Mouse (Mus musculus): ENCODE measurements around the gene Apon. TPM values are rescaled to one million over a fixed set of nuclear protein-coding genes. Genes with fewer than 3 reads are reported as not detected.
A peak's percentile ranks its signal among the peaks of the same experiment; 100 is the strongest.

Apon gene
- polyA plus RNA-seq, 1 experiment from 2014 or later = 0.19 TPM

GRCm38 (mm10) chr10:128230582-128230981 lies 23.3 kb upstream of the Apon start:
- H3K4me2 ChIP-seq (replicated peaks) = no peak overlapping the region
- no peak overlapping the region for H3K27ac ChIP-seq
- H3K4me1 ChIP-seq (replicated peaks; ENCODE audit: control insufficient read depth, insufficient read depth, low read length) = 0 out of 2 replicates have a peak, but pooled peaks cover 7% of the 10 kb centered on the region
- no peaks in the 10 kb centered on the region for H3K27me3 ChIP-seq (ENCODE audit: control insufficient read depth, insufficient read depth, low read length)
- 82% methylated on average over 12 of the region's 12 CpGs for WGBS
- H3K36me3 ChIP-seq (replicated peaks; ENCODE audit: control insufficient read depth, insufficient read depth) = no peaks in the 10 kb centered on the region
- H3K9ac ChIP-seq = no peak overlapping the region
- DNase-seq (ENCODE audit: low spot score) (no peak), ATAC-seq (ENCODE audit: low FRiP score) (no peak)
- H3K4me3 ChIP-seq (replicated peaks; ENCODE audit: low read length) = no peak overlapping the region
- no peaks in the 10 kb centered on the region for H3K9me3 ChIP-seq (ENCODE audit: control insufficient read depth, low read length)

DNA sequence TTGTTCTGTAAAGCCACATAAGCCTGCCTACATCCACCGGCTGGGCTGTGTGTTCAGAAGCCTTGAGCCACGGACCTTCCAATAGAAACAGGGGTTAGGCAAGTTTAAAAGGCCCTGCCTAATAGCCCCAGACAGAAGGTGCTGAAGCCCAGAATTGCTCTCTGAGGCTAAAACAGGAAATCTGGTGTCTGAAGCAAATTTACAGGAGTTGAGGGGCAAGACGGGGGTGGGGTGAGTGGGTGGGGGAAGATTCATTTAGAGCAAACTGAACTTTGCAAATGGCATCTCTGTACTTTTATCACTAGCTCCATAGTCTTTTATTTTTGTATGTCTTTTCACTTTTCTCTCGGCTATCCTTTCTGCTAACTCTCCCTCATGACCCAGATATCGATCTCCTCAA lies 22.8 kb upstream of the Apon start:
- no peak for ATAC-seq (ENCODE audit: low FRiP score)
- no peak overlapping the region for H3K27ac ChIP-seq
- no peaks in the 10 kb centered on the region for H3K9me3 ChIP-seq (ENCODE audit: control insufficient read depth, low read length)
- WGBS = 28% methylated on average over 5 of the region's 5 CpGs
- no peaks in the 10 kb centered on the region for H3K36me3 ChIP-seq (replicated peaks; ENCODE audit: control insufficient read depth, insufficient read depth)
- H3K9ac ChIP-seq = peak overlapping the region; percentile 61
- H3K4me3 ChIP-seq (replicated peaks; ENCODE audit: low read length) = peak overlapping the region; percentile 76
- H3K27me3 ChIP-seq (ENCODE audit: control insufficient read depth, insufficient read depth, low read length) = no peaks in the 10 kb centered on the region
- peak overlapping the region; percentile 60 for H3K4me2 ChIP-seq (replicated peaks)
- H3K4me1 ChIP-seq (replicated peaks; ENCODE audit: control insufficient read depth, insufficient read depth, low read length) = 0 out of 2 replicates have a peak, but pooled peaks cover 7% of the 10 kb centered on the region
- DNase-seq (ENCODE audit: low spot score) = no peak

GRCm38 (mm10) chr10:128231697-128232419 lies 22.0 kb upstream of the Apon start, which contains the start of gene Timeless:
Gene Timeless, plus strand, starts transcription at chr10:128232065.
- H3K9ac ChIP-seq = peak within 1 kb of the TSS; percentile 61
- peak within 1 kb of the TSS; percentile 86 for H3K27ac ChIP-seq
- no peaks in the 10 kb centered on the region for H3K9me3 ChIP-seq (ENCODE audit: control insufficient read depth, low read length)
- H3K4me1 ChIP-seq (replicated peaks; ENCODE audit: control insufficient read depth, insufficient read depth, low read length) = 0 out of 2 replicates have a peak, but pooled peaks cover 7% of the 10 kb centered on the region
- H3K4me3 ChIP-seq (replicated peaks; ENCODE audit: low read length) = peak within 1 kb of the TSS; percentile 76
- H3K36me3 ChIP-seq (replicated peaks; ENCODE audit: control insufficient read depth, insufficient read depth) = no peaks in the 10 kb centered on the region
- DNase-seq (ENCODE audit: low spot score) (peak; percentile 84), ATAC-seq (ENCODE audit: low FRiP score) (peak; percentile 93)
- H3K4me2 ChIP-seq (replicated peaks) = peak within 1 kb of the TSS; percentile 60
- no peaks in the 10 kb centered on the region for H3K27me3 ChIP-seq (ENCODE audit: control insufficient read depth, insufficient read depth, low read length)
- WGBS = under 1% methylated on average over 57 of the region's 58 CpGs

DNA sequence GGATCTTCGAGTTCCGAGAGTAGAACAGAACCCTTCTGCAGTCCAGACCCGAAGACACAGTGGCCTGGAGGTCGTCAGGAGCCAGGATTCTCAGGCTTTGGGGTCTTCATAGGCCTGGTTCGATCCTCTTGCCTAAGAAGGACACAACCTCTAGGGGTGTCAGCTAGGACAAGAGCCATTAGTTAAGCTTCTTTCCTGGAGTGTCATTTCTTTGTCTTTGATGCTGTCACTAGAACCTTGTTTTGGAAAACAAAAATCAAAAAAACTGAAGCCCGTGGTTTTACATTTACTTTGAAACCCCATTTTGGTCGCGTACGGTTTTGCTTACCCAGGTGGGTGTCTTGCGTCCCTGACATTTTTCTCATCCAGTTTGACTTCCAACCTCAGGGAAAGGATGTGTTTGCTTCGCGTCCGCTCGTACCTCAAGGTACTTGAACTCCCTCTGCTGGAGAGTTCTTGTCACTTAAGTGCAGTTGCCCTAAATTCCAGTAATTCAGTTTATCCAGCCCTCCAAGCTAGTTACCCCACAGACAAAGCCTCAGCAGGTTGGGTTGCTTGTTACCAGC lies 21.4 kb upstream of the Apon start:
- H3K4me2 ChIP-seq (replicated peaks) = peak overlapping the region; percentile 60
- H3K4me1 ChIP-seq (replicated peaks; ENCODE audit: control insufficient read depth, insufficient read depth, low read length) = 0 out of 2 replicates have a peak, but pooled peaks cover 7% of the 10 kb centered on the region
- peak overlapping the region; percentile 61 for H3K9ac ChIP-seq
- H3K9me3 ChIP-seq (ENCODE audit: control insufficient read depth, low read length) = no peaks in the 10 kb centered on the region
- ATAC-seq (ENCODE audit: low FRiP score) = no peak
- H3K27ac ChIP-seq = peak overlapping the region; percentile 86
- peak; percentile 80 for DNase-seq (ENCODE audit: low spot score)
- 1% methylated on average over 14 of the region's 14 CpGs for WGBS
- no peaks in the 10 kb centered on the region for H3K27me3 ChIP-seq (ENCODE audit: control insufficient read depth, insufficient read depth, low read length)
- no peaks in the 10 kb centered on the region for H3K36me3 ChIP-seq (replicated peaks; ENCODE audit: control insufficient read depth, insufficient read depth)
- peak overlapping the region; percentile 76 for H3K4me3 ChIP-seq (replicated peaks; ENCODE audit: low read length)

- DNase-seq (ENCODE audit: low spot score) = no peak
- H3K36me3 ChIP-seq (replicated peaks; ENCODE audit: control insufficient read depth, insufficient read depth) = 0 out of 2 replicates have a peak, but pooled peaks cover 3% of the 10 kb centered on the region
- 79% methylated on average over 4 of the region's 4 CpGs for WGBS
- H3K27ac ChIP-seq = no peak overlapping the region
- ATAC-seq (ENCODE audit: low FRiP score) = no peak
- no peak overlapping the region for H3K4me2 ChIP-seq (replicated peaks)
- H3K27me3 ChIP-seq (ENCODE audit: control insufficient read depth, insufficient read depth, low read length) = no peaks in the 10 kb centered on the region
- H3K4me1 ChIP-seq (replicated peaks; ENCODE audit: control insufficient read depth, insufficient read depth, low read length) = 0 out of 2 replicates have a peak, but pooled peaks cover 7% of the 10 kb centered on the region
- no peak overlapping the region for H3K9ac ChIP-seq
- no peaks in the 10 kb centered on the region for H3K9me3 ChIP-seq (ENCODE audit: control insufficient read depth, low read length)
- no peak overlapping the region for H3K4me3 ChIP-seq (replicated peaks; ENCODE audit: low read length)
Measured at GRCm38 (mm10) chr10:128236321-128236720, 17.6 kb upstream of the Apon start.

- no peak for ATAC-seq (ENCODE audit: low FRiP score)
- Histone ChIP-seq H3K9ac (no peak overlapping the region), H3K36me3 (replicated peaks; ENCODE audit: control insufficient read depth, insufficient read depth) (peaks cover 18% of the 10 kb centered on the region; the same call in 1 of the 2 replicates), H3K9me3 (ENCODE audit: control insufficient read depth, low read length) (no peaks in the 10 kb centered on the region), H3K4me1 (replicated peaks; ENCODE audit: control insufficient read depth, insufficient read depth, low read length) (0 out of 2 replicates have a peak, but pooled peaks cover 4% of the 10 kb centered on the region), H3K4me3 (replicated peaks; ENCODE audit: low read length) (no peak overlapping the region), H3K27ac (no peak overlapping the region), H3K27me3 (ENCODE audit: control insufficient read depth, insufficient read depth, low read length) (no peaks in the 10 kb centered on the region), H3K4me2 (replicated peaks) (no peak overlapping the region)
- DNase-seq (ENCODE audit: low spot score) = no peak
- 75% methylated on average over 15 of the region's 15 CpGs for WGBS
Measured at GRCm38 (mm10) chr10:128237807-128238480, 16.0 kb upstream of the Apon start.

DNA sequence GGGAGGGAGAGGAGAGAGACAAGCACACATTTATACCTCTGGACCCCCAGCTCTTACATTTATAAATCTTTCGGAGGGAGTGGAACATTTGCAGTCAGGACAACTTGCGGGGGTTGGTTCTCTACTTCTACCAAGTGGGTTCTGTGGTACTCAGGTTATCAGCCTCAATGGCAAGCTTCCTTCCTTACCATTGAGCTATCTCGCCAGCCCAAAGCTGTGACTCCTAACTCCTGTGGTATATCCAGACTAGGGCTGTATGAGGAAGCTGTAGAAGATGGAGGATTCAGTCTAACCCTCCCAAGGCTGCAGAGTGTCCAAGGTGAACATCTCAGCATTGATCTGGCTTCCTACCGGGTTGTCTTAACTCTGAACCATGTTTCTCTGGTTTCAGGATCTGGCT lies 14.8 kb upstream of the Apon start:
- H3K9ac ChIP-seq = no peak overlapping the region
- DNase-seq (ENCODE audit: low spot score) (no peak), ATAC-seq (ENCODE audit: low FRiP score) (no peak)
- 97% methylated on average over 4 of the region's 4 CpGs for WGBS
- no peaks in the 10 kb centered on the region for H3K4me1 ChIP-seq (replicated peaks; ENCODE audit: control insufficient read depth, insufficient read depth, low read length)
- no peak overlapping the region for H3K27ac ChIP-seq
- H3K27me3 ChIP-seq (ENCODE audit: control insufficient read depth, insufficient read depth, low read length) = no peaks in the 10 kb centered on the region
- H3K36me3 ChIP-seq (replicated peaks; ENCODE audit: control insufficient read depth, insufficient read depth) = peaks cover 27% of the 10 kb centered on the region
- no peak overlapping the region for H3K4me3 ChIP-seq (replicated peaks; ENCODE audit: low read length)
- H3K4me2 ChIP-seq (replicated peaks) = no peak overlapping the region
- no peaks in the 10 kb centered on the region for H3K9me3 ChIP-seq (ENCODE audit: control insufficient read depth, low read length)

GRCm38 (mm10) chr10:128240131-128240530 lies 13.8 kb upstream of the Apon start:
- WGBS = 94% methylated on average over 18 of the region's 18 CpGs
- no peaks in the 10 kb centered on the region for H3K27me3 ChIP-seq (ENCODE audit: control insufficient read depth, insufficient read depth, low read length)
- no peak overlapping the region for H3K4me3 ChIP-seq (replicated peaks; ENCODE audit: low read length)
- peaks cover 37% of the 10 kb centered on the region for H3K36me3 ChIP-seq (replicated peaks; ENCODE audit: control insufficient read depth, insufficient read depth)
- no peak overlapping the region for H3K27ac ChIP-seq
- H3K4me2 ChIP-seq (replicated peaks) = no peak overlapping the region
- no peak for ATAC-seq (ENCODE audit: low FRiP score)
- no peaks in the 10 kb centered on the region for H3K9me3 ChIP-seq (ENCODE audit: control insufficient read depth, low read length)
- no peak overlapping the region for H3K9ac ChIP-seq
- DNase-seq (ENCODE audit: low spot score) = no peak
- H3K4me1 ChIP-seq (replicated peaks; ENCODE audit: control insufficient read depth, insufficient read depth, low read length) = no peaks in the 10 kb centered on the region

DNA sequence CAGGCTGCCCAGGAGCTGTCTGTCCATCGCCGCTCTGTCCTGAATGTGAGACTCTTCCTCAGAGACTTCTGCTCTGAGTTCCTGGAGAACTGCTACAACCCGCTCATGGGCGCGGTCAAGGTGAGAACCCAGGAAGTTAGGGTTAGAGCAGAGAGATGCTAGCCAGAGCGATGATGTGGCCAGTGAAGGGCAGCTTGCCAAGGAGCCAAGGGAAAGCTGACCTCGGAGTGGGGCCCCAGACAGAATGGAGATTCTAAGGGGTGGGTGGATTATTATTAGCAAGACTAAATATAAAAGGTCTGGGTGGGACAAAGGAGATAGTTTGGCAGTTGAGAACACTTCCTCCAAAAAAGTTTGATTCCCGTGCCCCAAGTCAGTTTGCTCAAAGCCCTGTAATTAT lies 10.6 kb upstream of the Apon start:
- DNase-seq (ENCODE audit: low spot score) = no peak
- Histone ChIP-seq H3K9me3 (ENCODE audit: control insufficient read depth, low read length) (no peaks in the 10 kb centered on the region), H3K27me3 (ENCODE audit: control insufficient read depth, insufficient read depth, low read length) (no peaks in the 10 kb centered on the region), H3K9ac (no peak overlapping the region), H3K27ac (no peak overlapping the region), H3K36me3 (replicated peaks; ENCODE audit: control insufficient read depth, insufficient read depth) (peaks cover 62% of the 10 kb centered on the region), H3K4me1 (replicated peaks; ENCODE audit: control insufficient read depth, insufficient read depth, low read length) (no peaks in the 10 kb centered on the region), H3K4me3 (replicated peaks; ENCODE audit: low read length) (no peak overlapping the region), H3K4me2 (replicated peaks) (no peak overlapping the region)
- no peak for ATAC-seq (ENCODE audit: low FRiP score)
- WGBS = 94% methylated on average over 8 of the region's 8 CpGs
